Mouse (Mus musculus) limb, embryonic 14.5 days (tissue): ENCODE results near the gene Dhrs7c. TPM values are rescaled to one million over a fixed set of nuclear protein-coding genes. Genes with fewer than 3 reads are reported as not detected.
A peak's percentile ranks its signal among the peaks of the same experiment; 100 is the strongest.

Experiments used
- ATAC-seq: fragments of 200-750 bp; cut with Nextera tagmentation; 2 replicates; pipeline ENCODE4 v1.8.0; 2017; ENCODE audit warnings: low read depth, moderate number of reproducible peaks, moderate TSS enrichment; ENCODE audit not compliant: low FRiP score
- DNase-seq: peaks from one replicate; pipeline ENCODE4 v3.0.0-alpha.2; 2015; ENCODE audit warnings: low spot score
- H3K27ac ChIP-seq: fragments of 300-500 bp; sonication (generic); replicated peaks from 2 replicates; pipeline ENCODE4 v1.5.1; 2014; ENCODE audit warnings: low read depth, mild to moderate bottlenecking, low read length, moderate library complexity, mixed read lengths
- H3K27me3 ChIP-seq: fragments of 300-500 bp; sonication (generic); 2 replicates; pipeline ENCODE4 v1.6.1; 2014; ENCODE audit warnings: low read length, mixed read lengths; ENCODE audit not compliant: control insufficient read depth, insufficient read depth
- H3K36me3 ChIP-seq: fragments of 300-500 bp; sonication (generic); 2 replicates; pipeline ENCODE4 v1.6.1; 2014; ENCODE audit warnings: mild to moderate bottlenecking, low read length, moderate library complexity, mixed read lengths; ENCODE audit not compliant: control insufficient read depth, insufficient read depth
- H3K4me1 ChIP-seq: fragments of 300-500 bp; sonication (generic); 2 replicates; pipeline ENCODE4 v1.6.1; 2014; ENCODE audit warnings: antibody characterized with exemption, low read length, mixed read lengths; ENCODE audit not compliant: control insufficient read depth, insufficient read depth
- H3K4me2 ChIP-seq: fragments of 300-500 bp; sonication (generic); replicated peaks from 2 replicates; pipeline ENCODE4 v1.6.1; 2014; ENCODE audit warnings: low read depth, mild to moderate bottlenecking, low read length, moderate library complexity; ENCODE audit not compliant: severe bottlenecking
- H3K4me3 ChIP-seq: fragments of 300-500 bp; sonication (generic); replicated peaks from 2 replicates; pipeline ENCODE4 v1.5.1; 2014; ENCODE audit warnings: low read length
- H3K9ac ChIP-seq: fragments of 300-500 bp; sonication (generic); 2 replicates; pipeline ENCODE4 v1.6.1; 2014; ENCODE audit warnings: mild to moderate bottlenecking, low read depth, low read length, moderate library complexity; ENCODE audit not compliant: severe bottlenecking
- H3K9me3 ChIP-seq: fragments of 300-500 bp; sonication (generic); 2 replicates; pipeline ENCODE4 v1.6.1; 2016; ENCODE audit warnings: low read length; ENCODE audit not compliant: control insufficient read depth
- POLR2A ChIP-seq: fragments of 200-500 bp; IDR thresholded peaks from 2 replicates; pipeline ENCODE4 v1.8.0; 2012; ENCODE audit warnings: inconsistent platforms, mild to moderate bottlenecking, moderate library complexity, borderline replicate concordance; ENCODE audit not compliant: insufficient read depth, insufficient read length; ENCODE audit errors: extremely low read depth
- WGBS: fragments of 180-500 bp; shearing (Covaris S2); extraction: QIAGEN DNeasy Blood & Tissue Kit; methylation state at CpG from one replicate; pipeline ENCODE4 v1.1.7; 2014; 5-methylcytosine and 5-hydroxymethylcytosine counted together
- polyA plus RNA-seq, 2 experiments: library from polyadenylated mRNA; depleted of rRNA in 1 of 2; stranded (reverse) in 1 of 2; unstranded in 1 of 2; fragments of >200 nt; fragmentation: Nextera tagmentation in 1 of 2; extraction: Ambion mirVana in 1 of 2; gene quantifications; 2 replicates each; pipeline versions ENCODE4 v1.2.1 to v1.2.3; 2012 to 2014

Dhrs7c gene
- polyA plus RNA-seq, 2 experiments = 12.1 to 14.7 TPM

GRCm38 (mm10) chr11:67821560-67821959, 23.6 kb downstream of the Dhrs7c start:
- Histone ChIP-seq H3K36me3 (no peaks in the 10 kb centered on the region), H3K9me3 (no peaks in the 10 kb centered on the region), H3K9ac (no peak overlapping the region), H3K27me3 (no peaks in the 10 kb centered on the region), H3K27ac (no peak overlapping the region), H3K4me1 (peaks cover 3% of the 10 kb centered on the region; the same call in 1 of the 2 replicates), H3K4me3 (no peak overlapping the region), H3K4me2 (no peak overlapping the region)
- ATAC-seq (no peak), DNase-seq (no peak)
- no peak for TF ChIP-seq POLR2A
- WGBS = 95% methylated on average over 6 of the region's 6 CpGs

- no peak for TF ChIP-seq POLR2A
- Histone ChIP-seq H3K9ac (no peak overlapping the region), H3K4me3 (no peak overlapping the region), H3K9me3 (no peaks in the 10 kb centered on the region), H3K4me2 (no peak overlapping the region), H3K27ac (no peak overlapping the region), H3K27me3 (no peaks in the 10 kb centered on the region), H3K4me1 (peaks cover 4% of the 10 kb centered on the region; the same call in 1 of the 2 replicates), H3K36me3 (no peaks in the 10 kb centered on the region)
- WGBS = 39% methylated on average over 12 of the region's 12 CpGs
- no peak for ATAC-seq
- DNase-seq = peak; percentile 31
These were observed 30.5 kb downstream of the Dhrs7c start for GRCm38 (mm10) chr11:67828360-67829059.

- no peak for TF ChIP-seq POLR2A
- no peak overlapping the region for H3K27ac ChIP-seq
- 50% methylated on average over 6 of the region's 6 CpGs for WGBS
- H3K4me1 ChIP-seq = peaks cover 4% of the 10 kb centered on the region; the same call in 1 of the 2 replicates
- H3K36me3 ChIP-seq = no peaks in the 10 kb centered on the region
- no peak for ATAC-seq
- H3K4me3 ChIP-seq = no peak overlapping the region
- no peaks in the 10 kb centered on the region for H3K27me3 ChIP-seq
- H3K4me2 ChIP-seq = no peak overlapping the region
- no peak for DNase-seq
- no peaks in the 10 kb centered on the region for H3K9me3 ChIP-seq
- no peak overlapping the region for H3K9ac ChIP-seq
These were observed 31.5 kb downstream of the Dhrs7c start for GRCm38 (mm10) chr11:67829530-67829929.

- TF ChIP-seq POLR2A = no peak
- 75% methylated on average over 5 of the region's 5 CpGs for WGBS
- Histone ChIP-seq H3K4me3 (no peak overlapping the region), H3K9ac (no peak overlapping the region), H3K4me1 (peaks cover 4% of the 10 kb centered on the region; the same call in 1 of the 2 replicates), H3K27me3 (no peaks in the 10 kb centered on the region), H3K4me2 (no peak overlapping the region), H3K9me3 (no peaks in the 10 kb centered on the region), H3K27ac (no peak overlapping the region), H3K36me3 (no peaks in the 10 kb centered on the region)
- DNase-seq (no peak), ATAC-seq (no peak)
These were observed 33.8 kb downstream of the Dhrs7c start for GRCm38 (mm10) chr11:67831820-67832219.

- Histone ChIP-seq H3K4me1 (no peaks in the 10 kb centered on the region), H3K27ac (no peak overlapping the region), H3K9me3 (no peaks in the 10 kb centered on the region), H3K4me3 (no peak overlapping the region), H3K4me2 (no peak overlapping the region), H3K36me3 (no peaks in the 10 kb centered on the region), H3K9ac (no peak overlapping the region), H3K27me3 (no peaks in the 10 kb centered on the region)
- ATAC-seq (no peak), DNase-seq (no peak)
- TF ChIP-seq POLR2A = no peak
- 89% methylated on average over 10 of the region's 10 CpGs for WGBS
These were observed 37.6 kb downstream of the Dhrs7c start for GRCm38 (mm10) chr11:67835408-67836078.
